Mouse (Mus musculus): ENCODE data around the gene Sos2. TPM values are rescaled to one million over a fixed set of nuclear protein-coding genes. Genes with fewer than 3 reads are reported as not detected.
A peak's percentile ranks its signal among the peaks of the same experiment; 100 is the strongest.

Sos2 gene
- total and polyA plus RNA-seq, 3 experiments, result 9.8 to 17.8 TPM; not detected in 1

- no peak overlapping the region for H3K27ac ChIP-seq (ENCODE audit: control insufficient read depth, low read depth, low read length)
- H3K4me3 ChIP-seq (ENCODE audit: control insufficient read depth in 1 of 2, insufficient read depth in 1 of 2, low read depth in 2 of 2, low read length in 2 of 2), result no peak overlapping the region
- H3K9me3 ChIP-seq (replicated peaks; ENCODE audit: insufficient read depth, low read length), result no peaks in the 10 kb centered on the region
- no peaks in the 10 kb centered on the region for H3K27me3 ChIP-seq (ENCODE audit: control insufficient read depth in 1 of 2, insufficient read depth in 2 of 2, low read length in 2 of 2)
- peaks cover 0 to 9% of the 10 kb centered on the region in 2 experiments; a peak in 2 of 4 replicates for H3K4me1 ChIP-seq (ENCODE audit: control insufficient read depth in 1 of 2, insufficient read depth in 2 of 2, low read length in 2 of 2)
- H3K36me3 ChIP-seq (ENCODE audit: control insufficient read depth in 1 of 2, insufficient read depth in 2 of 2, low read length in 2 of 2), result peaks cover 0 to 2% of the 10 kb centered on the region in 2 experiments; a peak in 1 of 4 replicates
- no peak for TF ChIP-seq RCOR1 (IDR thresholded peaks at IDR 0.05; ENCODE audit: low read depth, low read length)
- TF ChIP-seq EP300 (IDR thresholded peaks at IDR 0.05; ENCODE audit: low read depth in 1 of 2, low read length in 2 of 2), result 0 out of 4 replicates have a peak, but pooled peaks of 1 of the 2 experiments have one; percentile 6
- peak; percentile 37 for DNase-seq (ENCODE audit: low read depth, low spot score)
- no peaks in the 10 kb centered on the region for H3K79me2 ChIP-seq (ENCODE audit: control insufficient read depth, insufficient read depth, low read length, poor library complexity)
- H3K9ac ChIP-seq (ENCODE audit: control insufficient read depth, low read depth, low read length, poor library complexity, severe bottlenecking), result no peak overlapping the region
Measured at GRCm38 (mm10) chr12:69688368-69688767, 6.7 kb upstream of the Sos2 start.

GRCm38 (mm10) chr12:69683537-69683936 lies 1.9 kb upstream of the Sos2 start:
- Histone ChIP-seq H3K9me3 (replicated peaks; ENCODE audit: insufficient read depth, low read length) (no peaks in the 10 kb centered on the region), H3K79me2 (ENCODE audit: control insufficient read depth, insufficient read depth, low read length, poor library complexity) (peaks cover 33% of the 10 kb centered on the region), H3K9ac (ENCODE audit: control insufficient read depth, low read depth, low read length, poor library complexity, severe bottlenecking) (peak overlapping the region; percentile 99), H3K4me3 (ENCODE audit: control insufficient read depth in 1 of 2, insufficient read depth in 1 of 2, low read depth in 2 of 2, low read length in 2 of 2) (peak overlapping the region; percentile 30 to 91), H3K27me3 (ENCODE audit: control insufficient read depth in 1 of 2, insufficient read depth in 2 of 2, low read length in 2 of 2) (no peaks in the 10 kb centered on the region), H3K27ac (ENCODE audit: control insufficient read depth, low read depth, low read length) (peak overlapping the region; percentile 71), H3K4me1 (ENCODE audit: control insufficient read depth in 1 of 2, insufficient read depth in 2 of 2, low read length in 2 of 2) (peaks cover 9 to 13% of the 10 kb centered on the region in 2 experiments; a peak in 2 of 4 replicates), H3K36me3 (ENCODE audit: control insufficient read depth in 1 of 2, insufficient read depth in 2 of 2, low read length in 2 of 2) (peaks cover 0 to 9% of the 10 kb centered on the region in 2 experiments; a peak in 2 of 4 replicates)
- DNase-seq (ENCODE audit: low read depth, low spot score), result peak; percentile 96
- no peak for TF ChIP-seq MAZ (IDR thresholded peaks at IDR 0.05; ENCODE audit: low read depth, low read length)
- TF ChIP-seq ELF1 (IDR thresholded peaks at IDR 0.05; ENCODE audit: low read depth, low read length), result no peak
- no peak for TF ChIP-seq GABPA (IDR thresholded peaks at IDR 0.05; ENCODE audit: low read depth, low read length)
- TF ChIP-seq POLR2A (IDR thresholded peaks at IDR 0.05; ENCODE audit: control insufficient read depth in 1 of 2, insufficient read depth in 1 of 2, low read depth in 1 of 2, low read length in 2 of 2, poor library complexity in 1 of 2), result peak in 1 of 2 experiments; percentile 78; a peak in 2 of 4 replicates
- peak; percentile 31; the same call in 1 of the 2 replicates for TF ChIP-seq BHLHE40 (IDR thresholded peaks at IDR 0.05; ENCODE audit: borderline replicate concordance, low read depth, low read length)
- no peak; the same call in 1 of the 2 replicates for TF ChIP-seq HCFC1 (IDR thresholded peaks at IDR 0.05; ENCODE audit: low read depth, low read length)
- TF ChIP-seq NELFE (IDR thresholded peaks at IDR 0.05; ENCODE audit: low read depth, low read length), result peak; percentile 48
- TF ChIP-seq SIN3A (IDR thresholded peaks at IDR 0.05; ENCODE audit: low read length), result peak; percentile 79
- peak; percentile 77; the same call in 1 of the 2 replicates for TF ChIP-seq MXI1 (IDR thresholded peaks at IDR 0.05; ENCODE audit: low read depth, low read length)
- peak; percentile 57 for TF ChIP-seq ZNF384 (IDR thresholded peaks at IDR 0.05; ENCODE audit: low read depth, low read length)
- TF ChIP-seq ZKSCAN1 (IDR thresholded peaks at IDR 0.05; ENCODE audit: low read depth, low read length), result no peak
- peak; percentile 88 for TF ChIP-seq TBP (IDR thresholded peaks at IDR 0.05; ENCODE audit: low read depth, low read length)
- no peak; the same call in 1 of the 2 replicates for TF ChIP-seq TCF12 (IDR thresholded peaks at IDR 0.05; ENCODE audit: low read depth, low read length)
- TF ChIP-seq KAT2A (conservative IDR thresholded peaks at IDR 0.05; ENCODE audit: low read depth, low read length), result no peak
- TF ChIP-seq ETS1 (IDR thresholded peaks at IDR 0.05; ENCODE audit: low read depth, low read length), result peak; percentile 79
- TF ChIP-seq MAX (IDR thresholded peaks at IDR 0.05; ENCODE audit: low read length), result peak; percentile 84
- TF ChIP-seq MYC (IDR thresholded peaks at IDR 0.05; ENCODE audit: low read depth, low read length), result peak; percentile 57; the same call in 1 of the 2 replicates
- no peak for TF ChIP-seq USF2 (IDR thresholded peaks at IDR 0.05; ENCODE audit: borderline replicate concordance in 1 of 2, insufficient read depth in 1 of 2, low read depth in 1 of 2, low read length in 2 of 2)
